Mouse (Mus musculus) Muller cell, postnatal 12 days (primary cell): ENCODE data around the gene Abca14.

Experiments used
- DNase-seq: peaks from one replicate; pipeline ENCODE4 v3.0.0-alpha.2; 2015; ENCODE audit errors: inconsistent ontology term

The Abca14 gene

DNA sequence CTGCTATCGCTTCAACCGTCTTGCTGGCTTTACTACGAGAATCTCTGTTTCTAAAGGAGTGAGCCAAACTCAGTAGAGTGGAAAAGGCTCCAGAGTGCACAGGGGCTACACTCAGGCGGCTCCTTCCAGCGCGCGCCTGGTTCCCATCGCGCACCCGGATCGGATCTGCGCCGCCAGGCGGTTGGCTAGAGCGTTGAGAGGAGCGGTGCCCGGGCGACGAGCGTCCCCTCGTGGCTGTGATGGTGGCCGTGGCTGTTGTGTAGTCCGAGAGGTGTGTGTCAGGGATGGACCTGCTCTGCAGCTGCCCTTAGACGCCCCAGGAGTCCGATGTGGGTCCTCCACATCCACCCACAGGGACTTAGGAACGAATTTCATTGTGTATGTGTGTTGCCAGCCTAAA, at the start of gene Abca14:
Gene Abca14 (plus strand): TSS at position 173 of the 400 bp plus-strand sequence.
- DNase-seq, result peak; percentile 91

DNA sequence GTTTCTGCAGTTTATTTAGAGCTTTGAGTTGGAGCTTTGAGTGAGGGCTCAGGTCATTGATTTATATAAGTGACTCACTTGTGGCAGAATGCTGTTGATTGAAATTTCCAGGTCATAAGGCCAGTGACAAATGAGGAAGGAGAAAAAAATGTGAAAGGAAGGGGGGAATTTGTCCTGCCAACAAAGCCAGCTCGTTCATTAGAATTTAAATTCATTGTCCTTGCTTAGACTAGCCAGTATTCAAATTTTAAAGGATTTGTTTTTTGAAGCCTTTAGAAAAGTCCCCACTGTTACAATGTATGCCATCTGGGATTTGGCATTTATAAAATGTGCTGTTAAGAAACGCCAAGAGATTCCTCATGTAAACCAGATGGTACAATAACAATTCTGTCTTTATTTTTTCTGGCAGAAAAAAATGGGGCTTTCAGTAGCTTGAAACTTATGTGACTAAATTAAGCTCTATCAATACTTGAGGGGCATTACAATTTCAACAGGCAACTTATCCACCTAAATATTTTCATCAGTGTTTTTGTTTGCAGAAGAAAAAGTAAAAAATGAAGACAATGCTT, 46.8 kb upstream of the Abca14 start:
- DNase-seq, result peak; percentile 97

DNA sequence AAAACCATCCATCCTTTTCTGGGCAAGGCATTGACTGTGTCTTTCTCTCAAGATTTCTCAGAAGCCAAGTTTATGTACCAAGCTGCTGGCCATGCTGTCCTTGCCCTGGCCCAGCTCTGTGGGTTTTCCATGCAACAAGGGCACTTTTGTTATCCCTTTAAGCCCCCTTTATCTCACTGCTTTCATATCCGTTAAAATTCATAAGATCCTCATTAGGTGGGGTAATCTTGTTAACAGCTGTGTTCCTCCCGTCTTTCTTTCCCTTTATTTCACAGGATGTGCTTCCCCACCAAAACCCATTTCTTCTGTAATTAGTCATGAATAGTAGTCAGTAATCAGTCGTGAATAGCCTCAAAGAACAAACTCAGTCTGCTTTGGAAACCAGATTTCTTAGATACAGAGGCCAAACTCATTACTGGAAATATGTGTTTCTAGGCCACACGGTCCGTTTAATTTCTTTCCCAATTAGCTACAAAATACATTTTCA, 46.1 kb upstream of the Abca14 start:
- DNase-seq, result peak; percentile 97

DNA sequence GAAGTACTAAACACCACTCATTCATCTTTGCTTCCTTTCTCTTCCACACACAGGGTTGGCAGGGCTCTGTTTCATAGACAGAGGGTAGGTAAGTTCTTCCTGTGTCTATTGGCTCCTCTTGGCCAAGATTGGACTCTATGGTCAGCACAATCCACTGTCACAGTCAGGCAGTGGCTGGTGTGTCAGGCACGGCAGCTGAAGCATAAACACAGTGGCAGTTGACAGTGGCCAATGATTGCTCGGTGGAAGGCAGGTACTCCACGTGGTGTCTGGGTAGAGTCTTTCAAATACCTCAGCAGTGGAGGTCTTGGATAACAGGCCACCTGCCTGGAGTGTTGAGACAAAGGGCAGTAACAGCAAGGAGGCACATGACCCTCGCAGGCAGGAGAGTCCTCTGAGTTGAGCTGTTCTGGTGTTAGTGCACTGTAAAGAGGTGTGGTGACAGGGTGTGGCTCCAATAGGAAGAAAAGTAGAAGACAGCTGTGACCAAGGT, 45.6 kb upstream of the Abca14 start:
- DNase-seq, result no peak

DNA sequence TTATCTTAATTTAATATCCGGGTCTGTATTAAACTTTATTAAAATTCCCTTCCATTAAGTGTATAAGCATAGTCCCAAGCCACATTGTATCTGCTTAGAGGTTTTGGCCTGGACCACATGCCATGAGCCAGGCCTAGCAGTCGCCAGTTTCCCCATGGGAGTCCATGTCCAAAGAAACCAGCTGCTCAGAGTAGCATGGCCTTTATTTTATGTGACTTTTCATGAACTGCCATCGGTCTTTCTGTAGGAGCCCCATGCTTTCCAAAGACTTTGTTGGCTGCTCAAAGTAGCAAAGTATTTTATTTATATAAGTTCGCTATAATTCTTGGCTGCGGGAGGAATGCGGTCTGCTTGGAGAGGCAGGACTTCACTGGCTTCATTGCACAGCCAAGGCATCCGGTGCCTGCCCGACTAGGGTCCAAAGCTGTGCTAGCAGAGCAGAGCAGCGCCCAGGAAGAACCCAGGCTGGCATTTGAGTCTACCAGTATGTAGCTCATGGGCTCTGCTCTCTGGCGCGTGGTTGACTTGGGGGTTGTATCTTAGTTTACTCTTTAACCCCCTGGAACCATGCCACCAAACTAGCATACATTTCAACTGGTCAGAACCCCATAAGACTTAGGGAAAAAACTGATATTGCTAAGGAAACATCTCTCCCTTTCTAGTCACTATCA, 40.0 kb upstream of the Abca14 start:
- no peak for DNase-seq

DNA sequence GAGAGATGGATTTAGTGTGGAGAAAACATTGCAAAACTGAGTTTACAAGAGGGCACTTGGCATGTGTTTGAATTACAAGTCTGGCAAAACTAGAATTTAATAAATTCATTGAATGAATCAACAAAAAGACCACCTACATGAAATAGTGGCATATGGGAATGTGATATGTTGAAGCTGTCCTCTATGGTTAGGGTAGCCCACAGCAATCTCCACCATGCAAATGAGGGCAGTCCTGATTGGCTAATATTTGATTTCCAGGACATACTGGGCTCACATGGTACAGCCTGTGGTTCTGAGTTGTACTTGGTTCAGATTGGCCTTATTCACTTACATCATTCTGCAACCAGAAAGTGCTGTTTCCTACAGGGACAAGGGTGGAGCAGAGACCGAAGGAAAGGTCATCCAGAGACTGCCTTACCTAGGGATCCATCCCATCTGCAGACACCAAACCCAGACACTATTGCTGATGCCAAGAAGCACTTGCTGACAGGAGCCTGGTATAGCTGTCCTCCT, 31.5 kb upstream of the Abca14 start:
- DNase-seq, result no peak

DNA sequence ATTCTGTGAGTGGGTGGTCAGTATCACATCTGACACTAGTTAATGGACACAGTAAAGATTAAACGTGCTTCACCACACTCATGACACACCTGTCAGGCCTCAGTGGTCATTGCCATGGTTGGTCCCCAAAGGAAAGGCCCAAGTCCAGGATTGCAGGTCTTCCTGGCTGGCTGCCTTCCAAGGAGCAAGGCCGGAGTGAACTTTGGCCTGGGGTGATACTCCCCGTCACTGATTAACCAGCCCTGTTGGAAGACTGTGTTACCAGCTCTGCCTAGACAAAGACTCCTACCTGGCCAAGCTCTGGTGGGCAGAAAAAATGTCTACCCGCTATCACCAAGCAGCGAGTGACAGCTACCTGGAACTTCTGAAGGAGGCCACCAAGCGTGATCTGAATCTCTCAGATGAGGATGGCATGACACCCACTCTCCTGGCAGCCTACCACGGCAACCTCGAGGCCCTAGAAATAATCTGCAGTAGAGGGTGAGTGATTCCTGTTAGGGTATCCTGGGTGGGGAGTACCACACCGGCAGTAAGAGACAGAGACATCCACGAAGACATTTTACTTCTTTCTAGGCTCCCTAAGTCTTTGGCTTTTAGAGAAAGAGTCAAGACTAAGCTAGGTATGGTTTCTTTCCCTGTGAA, 30.0 kb upstream of the Abca14 start, which contains the start of gene Anks4b:
Gene Anks4b (plus strand): TSS at position 256 of the 642 bp plus-strand sequence.
- DNase-seq, result no peak

DNA sequence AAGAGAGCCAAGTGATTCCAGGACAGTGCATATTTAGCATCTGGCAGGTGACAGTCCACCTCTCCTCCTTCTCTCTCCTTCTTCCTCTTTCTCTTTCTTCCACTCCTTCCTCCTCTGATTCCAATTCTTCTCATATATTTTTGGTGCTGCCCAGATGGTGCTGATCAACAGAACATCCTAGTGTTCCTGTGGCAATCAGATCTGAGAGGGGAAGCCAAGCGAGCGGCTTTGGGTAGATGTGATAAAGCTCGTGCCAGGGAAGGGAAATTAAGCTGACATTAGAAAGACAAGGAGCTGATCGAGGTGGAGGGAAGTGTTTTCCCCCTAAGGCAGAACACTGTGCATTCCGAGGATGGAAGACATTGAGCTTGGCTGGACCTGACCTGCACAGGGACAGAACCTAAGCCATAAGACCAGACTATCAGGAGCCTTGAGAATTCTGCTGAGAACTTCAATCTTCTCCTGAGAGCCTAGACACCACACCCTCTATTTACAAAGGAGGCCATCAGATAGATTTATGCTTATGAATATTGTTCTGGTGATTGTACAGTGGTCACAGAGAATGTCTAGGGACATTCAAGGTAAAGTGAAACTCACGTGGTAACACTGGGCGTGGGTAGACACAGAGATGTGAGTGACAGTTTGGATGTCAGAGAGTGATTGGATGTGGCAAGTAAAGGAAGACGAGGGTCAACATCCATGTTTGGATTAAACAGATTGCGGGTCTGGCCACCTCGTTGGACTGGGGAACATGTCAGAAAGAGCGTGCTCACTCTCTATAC, 28.8 kb upstream of the Abca14 start:
- DNase-seq, result no peak

DNA sequence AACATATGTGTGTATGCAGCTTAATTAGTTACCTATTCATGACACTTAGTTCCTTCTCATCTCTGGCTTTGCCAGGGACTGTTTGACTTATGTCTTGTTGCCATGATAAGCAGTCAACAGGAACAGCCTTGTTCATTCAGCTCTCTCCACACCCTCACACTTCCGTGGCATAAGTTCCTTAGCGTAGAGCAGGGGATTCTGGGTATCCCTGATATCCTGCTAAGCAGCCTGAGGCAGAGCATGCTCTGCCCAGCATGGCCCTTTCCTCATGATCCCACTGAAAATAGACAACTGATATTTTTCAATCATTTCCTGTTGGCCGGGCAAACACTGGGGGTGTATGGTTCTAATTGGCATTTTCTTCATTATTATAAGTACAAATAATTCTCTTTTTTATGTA, 26.1 kb upstream of the Abca14 start:
- DNase-seq, result no peak

DNA sequence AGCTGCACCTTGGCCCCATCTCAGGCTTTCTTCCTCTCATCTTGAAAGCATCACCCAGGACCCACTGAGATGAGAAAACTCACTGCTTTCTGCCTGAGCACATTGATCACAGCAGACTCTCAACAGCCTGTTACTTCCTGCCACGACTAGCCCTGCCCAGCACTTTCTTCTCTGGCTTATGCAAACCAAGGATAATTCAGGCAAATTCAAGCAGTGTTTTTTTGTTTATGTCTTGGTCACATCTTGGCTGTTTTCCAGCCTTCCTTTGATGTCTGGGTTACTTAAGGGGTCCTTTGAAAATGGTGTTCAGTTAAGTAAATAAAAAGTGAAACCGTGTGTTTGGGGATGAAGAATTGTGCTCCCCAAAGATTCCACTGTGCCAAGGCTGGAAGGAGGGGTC, 24.8 kb upstream of the Abca14 start:
- DNase-seq, result no peak

DNA sequence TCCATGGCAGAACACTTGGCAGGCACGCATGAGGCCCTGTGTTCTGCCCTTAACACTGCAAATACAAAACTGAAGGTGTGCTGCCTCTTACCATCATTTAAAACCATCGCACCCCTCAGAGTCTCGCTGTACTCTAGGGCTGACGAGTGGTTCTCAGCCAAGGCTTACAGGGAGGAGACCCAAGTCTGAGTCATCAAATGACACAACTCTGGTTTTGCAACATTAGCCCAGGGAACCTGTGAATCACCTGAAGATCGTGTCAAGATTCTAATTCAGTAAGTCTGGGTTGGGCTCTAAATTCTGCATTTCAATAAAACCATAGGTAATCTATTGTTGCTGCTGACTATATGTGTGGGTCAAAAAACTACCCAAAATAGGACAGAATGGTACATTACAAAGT, 23.2 kb upstream of the Abca14 start:
- no peak for DNase-seq

DNA sequence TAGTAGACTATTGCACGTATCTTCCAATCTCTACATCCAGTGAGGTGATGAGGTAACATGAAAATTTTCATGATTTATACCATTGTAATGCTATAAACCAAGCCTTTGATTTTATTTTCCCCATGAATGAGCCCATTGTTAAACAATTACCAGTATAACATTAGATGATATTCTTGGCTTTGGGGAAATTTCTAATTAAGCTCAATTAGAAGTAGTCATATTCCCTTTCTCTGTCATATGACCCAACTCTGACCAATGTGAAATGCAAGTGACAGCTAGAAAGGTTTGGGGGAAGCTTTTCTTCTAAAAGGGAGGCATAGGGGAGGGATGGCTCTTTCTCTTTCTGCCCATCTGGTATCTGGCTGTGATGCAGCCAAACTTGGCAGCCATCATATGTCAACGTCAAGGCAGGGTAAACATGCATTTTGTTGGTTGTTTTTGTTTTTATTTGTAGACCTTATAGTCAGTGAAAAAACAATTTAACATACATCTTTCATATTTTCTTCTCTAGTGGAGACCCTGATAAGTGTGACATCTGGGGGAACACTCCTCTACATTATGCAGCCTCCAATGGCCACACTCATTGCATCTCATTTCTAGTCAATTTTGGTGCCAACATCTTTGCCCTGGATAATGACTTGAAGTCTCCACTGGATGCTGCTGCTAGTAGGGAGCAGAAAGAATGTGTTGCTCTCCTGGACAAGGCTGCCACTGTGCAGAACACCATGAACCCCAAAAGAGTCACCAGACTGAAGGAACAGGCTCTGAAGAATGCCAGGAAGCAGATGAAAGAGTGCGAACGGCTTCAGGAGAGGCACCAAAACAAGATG, 22.1 kb upstream of the Abca14 start:
- peak; percentile 83 for DNase-seq

DNA sequence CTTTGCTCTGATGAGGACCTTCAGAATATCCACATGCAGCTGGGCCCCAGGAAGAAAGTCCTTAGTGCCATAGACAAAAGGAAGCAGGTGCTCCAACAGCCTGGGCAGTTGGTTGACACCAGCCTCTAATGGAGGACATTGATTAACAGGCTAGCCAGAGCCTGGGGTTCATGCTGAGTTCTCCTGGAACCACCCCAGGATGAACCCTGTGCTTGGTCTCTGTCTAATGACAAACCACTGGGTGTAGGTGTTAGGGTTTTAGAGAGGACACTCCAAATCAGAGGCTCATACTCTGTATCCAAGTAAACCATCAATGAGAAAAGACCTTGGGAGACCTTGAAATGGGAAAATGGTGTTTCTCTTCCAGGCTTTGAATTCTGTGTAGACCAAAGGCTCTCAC, 20.9 kb upstream of the Abca14 start:
- no peak for DNase-seq

DNA sequence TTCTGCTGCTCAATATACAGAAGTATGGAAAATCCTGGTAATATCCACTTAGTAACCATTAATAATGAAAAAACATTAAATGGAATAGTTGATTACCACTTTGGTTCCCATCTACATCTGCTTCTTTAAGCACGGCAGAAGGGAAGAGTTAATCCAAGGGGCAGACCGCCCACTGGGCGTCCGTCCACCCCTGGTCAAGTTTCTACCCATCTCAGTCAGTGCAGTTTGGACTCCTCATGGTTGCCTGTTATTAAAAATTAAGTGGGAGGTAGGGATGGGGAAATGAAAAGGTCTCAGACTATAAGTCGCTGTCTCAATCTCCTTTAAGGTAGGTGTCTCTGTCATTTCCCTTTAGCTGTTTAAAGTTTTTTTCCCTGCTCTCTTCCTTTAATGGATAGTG, 14.8 kb upstream of the Abca14 start:
- DNase-seq, result no peak

DNA sequence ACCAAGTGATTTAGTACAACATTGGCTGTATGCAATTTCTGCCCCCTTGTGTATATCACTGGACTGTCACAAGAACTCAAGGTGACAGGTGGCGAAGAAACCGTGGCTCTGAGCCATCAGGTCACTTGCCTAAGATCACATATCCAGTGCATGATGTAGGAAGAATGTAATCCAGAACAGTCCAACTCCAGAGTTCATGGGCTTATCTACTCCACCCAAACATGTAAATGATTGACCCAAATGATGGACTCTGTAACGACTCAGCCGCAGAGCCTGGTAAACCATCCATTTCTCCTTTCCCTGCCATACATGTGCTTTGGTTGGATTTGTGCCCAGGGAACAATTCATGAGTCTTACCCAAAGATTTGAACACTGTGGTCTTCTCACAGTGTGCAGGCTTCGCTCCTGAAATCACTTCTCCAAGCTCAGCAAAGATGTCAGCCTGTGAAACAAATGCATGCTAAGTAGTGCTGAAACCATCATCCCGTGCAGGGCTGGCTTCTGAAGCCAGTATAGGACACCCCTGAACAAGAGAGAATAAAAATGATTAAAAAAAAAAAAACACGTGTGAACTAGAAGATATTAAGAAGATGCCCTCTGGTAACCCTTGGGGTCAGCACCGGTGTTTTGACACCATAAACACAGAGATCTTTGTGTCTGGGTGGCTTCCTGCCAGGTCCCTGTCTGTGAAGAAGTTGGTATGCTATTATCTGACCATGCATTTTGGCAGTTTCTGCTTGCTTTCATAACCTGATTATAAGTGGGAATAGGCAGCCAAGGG, 14.2 kb upstream of the Abca14 start:
- peak; percentile 57 for DNase-seq

DNA sequence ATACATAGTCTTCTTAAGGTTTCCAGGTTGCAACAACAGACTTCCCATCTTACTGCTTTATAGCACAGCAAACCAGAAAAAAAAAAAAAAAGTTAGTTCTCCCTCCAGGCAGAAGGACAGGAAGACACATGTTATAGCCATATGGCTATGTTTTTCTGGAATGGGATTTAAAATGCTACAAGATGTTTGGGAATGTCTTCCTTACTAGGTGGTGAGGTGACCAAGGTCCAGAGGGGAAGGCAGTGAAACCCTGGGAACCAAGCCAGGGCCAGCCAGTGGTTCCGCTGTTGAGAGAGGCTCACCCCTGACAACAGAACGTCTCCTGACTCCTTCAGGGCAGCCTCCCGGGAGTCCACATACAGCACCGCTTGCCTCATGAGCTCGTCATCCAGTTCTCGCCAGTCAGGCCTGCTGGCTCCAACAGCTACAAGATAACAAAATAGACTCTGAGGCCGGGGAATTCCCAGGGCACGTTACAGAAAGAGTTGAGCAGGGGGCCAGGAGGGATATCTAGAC, 13.6 kb upstream of the Abca14 start:
- DNase-seq, result peak; percentile 61

DNA sequence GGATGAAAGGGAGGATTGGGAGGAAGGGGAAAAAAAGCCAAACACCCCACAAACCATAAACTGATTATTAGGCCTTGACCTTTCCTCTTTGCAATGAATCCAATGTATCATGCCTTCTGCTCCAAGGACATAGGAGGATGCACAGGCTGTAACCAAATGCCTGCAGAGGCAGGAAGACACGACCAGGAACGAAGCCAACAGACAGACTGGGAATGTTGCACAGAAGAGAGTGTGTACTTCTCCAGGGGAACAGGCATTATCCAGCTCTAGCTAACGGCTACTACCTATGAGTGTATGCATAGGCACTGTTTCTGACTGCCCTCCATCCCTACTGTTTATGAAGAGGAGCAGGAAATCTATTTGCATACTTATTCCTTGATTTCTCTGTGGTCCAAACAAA, 11.6 kb upstream of the Abca14 start:
- DNase-seq, result peak; percentile 18

DNA sequence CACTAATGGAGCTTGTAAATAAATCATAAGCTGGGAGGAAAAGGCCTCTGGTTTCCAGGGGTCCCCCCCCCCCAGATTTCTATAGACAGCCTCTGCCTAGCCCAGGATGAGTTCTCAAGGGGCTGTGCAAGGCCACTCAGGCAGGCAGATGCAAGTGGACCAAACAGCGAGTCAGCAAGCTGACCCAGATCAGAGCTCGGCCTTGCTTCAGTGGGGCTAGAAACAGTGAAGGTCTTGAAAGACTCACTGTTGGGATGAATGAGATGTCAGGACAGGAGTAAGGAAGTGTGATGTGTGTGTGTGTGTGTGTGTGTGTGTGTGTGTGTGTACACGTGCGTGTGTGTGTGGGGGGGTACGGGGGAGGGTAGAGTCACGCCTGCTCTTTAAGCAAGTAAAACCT, 10.9 kb upstream of the Abca14 start:
- no peak for DNase-seq

DNA sequence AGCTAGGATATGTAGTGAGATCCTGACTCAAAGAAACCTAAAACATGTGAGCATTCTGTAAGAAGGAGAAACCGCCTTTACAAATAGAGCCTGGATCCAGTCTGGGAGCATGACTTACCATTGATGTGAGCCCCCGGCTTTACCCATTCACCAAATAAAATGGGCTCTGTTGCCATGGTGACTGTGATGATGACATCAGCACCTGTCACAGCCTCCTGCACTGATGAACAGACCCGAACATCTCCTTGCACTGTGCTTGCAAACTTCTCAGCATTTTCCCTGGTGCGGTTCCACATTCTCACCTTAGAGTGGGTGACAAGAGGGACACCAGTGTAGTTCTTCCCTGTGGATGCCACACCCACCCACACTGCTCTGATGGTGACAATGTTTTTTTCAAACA, 8.6 kb upstream of the Abca14 start:
- peak; percentile 26 for DNase-seq

DNA sequence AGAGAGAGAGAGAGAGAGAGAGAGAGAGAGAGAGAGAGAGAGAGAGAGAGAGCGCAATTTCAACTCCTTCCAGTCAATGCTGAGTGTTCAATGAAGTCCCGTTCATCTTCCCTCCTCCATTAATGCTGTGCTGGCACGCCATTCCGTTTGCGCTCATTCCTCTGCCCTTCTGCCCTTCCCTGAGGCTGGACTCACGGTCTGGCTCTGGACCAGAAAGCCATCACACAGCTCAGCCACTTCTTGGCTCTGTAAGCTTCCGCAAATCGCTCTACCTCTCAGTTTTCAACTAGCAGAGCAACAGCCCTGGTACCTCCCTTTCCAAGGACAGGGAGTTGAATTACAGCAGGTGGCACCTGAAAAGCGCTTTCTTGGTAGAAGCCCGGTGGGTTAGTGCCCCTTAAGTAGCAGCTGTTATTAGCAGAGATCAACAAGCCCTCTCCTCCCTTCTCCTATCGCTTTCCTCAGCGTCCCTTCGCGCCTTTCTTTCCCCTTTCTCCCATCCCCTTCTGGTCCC, 2.5 kb upstream of the Abca14 start:
- peak; percentile 79 for DNase-seq
